Mouse (Mus musculus) CH12.LX (cell line): Measurements from ENCODE around the gene Fam222b. TPM values are rescaled to one million over a fixed set of nuclear protein-coding genes. Genes with fewer than 3 reads are reported as not detected.

Experiments used
- DNase-seq: peaks from one replicate; pipeline ENCODE4 v3.0.0-alpha.2; 2013; ENCODE audit errors: extremely low read depth
- H3K27ac ChIP-seq: 2 replicates; pipeline ENCODE4 v1.5.1; 2012; ENCODE audit warnings: low read depth, mild to moderate bottlenecking, control low read depth, moderate library complexity; ENCODE audit not compliant: insufficient read depth
- H3K27me3 ChIP-seq: replicated peaks from 2 replicates; pipeline ENCODE3; 2012; ENCODE audit warnings: inconsistent platforms
- H3K36me3 ChIP-seq, 2 experiments: replicated peaks in 1 of 2; 2 replicates each; pipeline versions ENCODE3 to v1.6.1; 2012; ENCODE audit warnings: inconsistent platforms in 1 of 2, low read length in 1 of 2, mild to moderate bottlenecking in 1 of 2, mixed read lengths in 1 of 2, moderate library complexity in 1 of 2; ENCODE audit not compliant: control insufficient read depth in 1 of 2, insufficient read depth in 1 of 2
- H3K4me1 ChIP-seq, 2 experiments: 2 replicates each; pipeline ENCODE4 v1.6.1; 2012; ENCODE audit warnings: inconsistent platforms in 1 of 2, moderate library complexity in 1 of 2; ENCODE audit not compliant: insufficient read depth in 2 of 2, control insufficient read depth in 1 of 2
- H3K4me2 ChIP-seq: 2 replicates; pipeline ENCODE4 v1.6.1; 2012; ENCODE audit warnings: low read depth, mild to moderate bottlenecking, control low read depth; ENCODE audit not compliant: poor library complexity, insufficient read depth, severe bottlenecking
- H3K4me3 ChIP-seq, 3 experiments: fragments of 150-350 bp in 1 of 3; sonication (generic) in 1 of 3; replicated peaks in 1 of 3; 2 replicates each; pipeline versions ENCODE3 to v1.5.1; 2011 to 2012; ENCODE audit warnings: low read depth in 2 of 3, low read length in 2 of 3, mild to moderate bottlenecking in 2 of 3, moderate library complexity in 2 of 3, control low read depth in 1 of 3, improper control_type of control experiment in 1 of 3, inconsistent platforms in 1 of 3, mixed read lengths in 1 of 3; ENCODE audit not compliant: poor library complexity in 1 of 3
- H3K79me2 ChIP-seq: replicated peaks from 2 replicates; pipeline ENCODE4 v1.6.1; 2012; ENCODE audit warnings: mild to moderate bottlenecking, moderate library complexity; ENCODE audit not compliant: control insufficient read depth, poor library complexity, insufficient read depth, severe bottlenecking; ENCODE audit errors: extremely low read depth
- H3K9ac ChIP-seq: 2 replicates; pipeline ENCODE4 v1.6.1; 2012; ENCODE audit warnings: low read depth, mild to moderate bottlenecking, control low read depth, moderate library complexity; ENCODE audit not compliant: insufficient read depth
- H3K9me3 ChIP-seq: replicated peaks from 2 replicates; pipeline ENCODE3; 2012; ENCODE audit warnings: low read length, inconsistent platforms, mixed read lengths
- BHLHE40 ChIP-seq: IDR thresholded peaks from 2 replicates; pipeline ENCODE4 v1.6.1; 2011; ENCODE audit warnings: mild to moderate bottlenecking, low read depth, low read length, improper control_type of control experiment
- CHD1 ChIP-seq: IDR thresholded peaks from 2 replicates; pipeline ENCODE4 v1.6.1; 2012; ENCODE audit warnings: low read depth, low read length, improper control_type of control experiment, inconsistent platforms
- CHD2 ChIP-seq: IDR thresholded peaks from 2 replicates; pipeline ENCODE4 v1.6.1; 2011; ENCODE audit warnings: low read length, improper control_type of control experiment
- CTCF ChIP-seq, 2 experiments: IDR thresholded peaks in 1 of 2; conservative IDR thresholded peaks in 1 of 2; 2 replicates each; pipeline ENCODE4 v1.5.1; 2011 to 2012; ENCODE audit warnings: low read depth in 2 of 2, low read length in 2 of 2, improper control_type of control experiment in 1 of 2, inconsistent platforms in 1 of 2, mild to moderate bottlenecking in 1 of 2, moderate library complexity in 1 of 2
- E2F4 ChIP-seq: IDR thresholded peaks from 2 replicates; pipeline ENCODE4 v1.6.1; 2011; ENCODE audit warnings: low read depth, low read length, improper control_type of control experiment; ENCODE audit not compliant: insufficient replicate concordance
- ELF1 ChIP-seq: IDR thresholded peaks from 2 replicates; pipeline ENCODE4 v1.6.1; 2014; ENCODE audit warnings: low read depth, mild to moderate bottlenecking, inconsistent platforms, low read length, improper control_type of control experiment
- EP300 ChIP-seq: IDR thresholded peaks from 2 replicates; pipeline ENCODE4 v1.6.1; 2011; ENCODE audit warnings: low read length, improper control_type of control experiment
- ETS1 ChIP-seq: conservative IDR thresholded peaks from 2 replicates; pipeline ENCODE4 v1.6.1; 2012; ENCODE audit warnings: low read depth, mild to moderate bottlenecking, inconsistent platforms, low read length, improper control_type of control experiment, moderate library complexity
- HCFC1 ChIP-seq: IDR thresholded peaks from 2 replicates; pipeline ENCODE4 v1.6.1; 2012; ENCODE audit warnings: low read depth, mild to moderate bottlenecking, inconsistent platforms, low read length, improper control_type of control experiment
- IRF4 ChIP-seq: IDR thresholded peaks from 2 replicates; pipeline ENCODE4 v1.6.1; 2014; ENCODE audit warnings: low read depth, mild to moderate bottlenecking, inconsistent platforms, low read length, improper control_type of control experiment
- JUN ChIP-seq: IDR thresholded peaks from 2 replicates; pipeline ENCODE4 v1.6.1; 2011; ENCODE audit warnings: low read depth, mild to moderate bottlenecking, low read length, improper control_type of control experiment, moderate library complexity; ENCODE audit not compliant: insufficient read depth
- JUND ChIP-seq: conservative IDR thresholded peaks from 2 replicates; pipeline ENCODE4 v1.6.1; 2011; ENCODE audit warnings: low read depth, low read length, improper control_type of control experiment
- MAZ ChIP-seq: IDR thresholded peaks from 2 replicates; pipeline ENCODE4 v1.6.1; 2012; ENCODE audit warnings: low read depth, mild to moderate bottlenecking, inconsistent platforms, low read length, improper control_type of control experiment, moderate library complexity
- MEF2A ChIP-seq: IDR thresholded peaks from 2 replicates; pipeline ENCODE4 v1.6.1; 2014; ENCODE audit warnings: low read depth, mild to moderate bottlenecking, inconsistent platforms, low read length, improper control_type of control experiment, borderline replicate concordance
- MXI1 ChIP-seq: IDR thresholded peaks from 2 replicates; pipeline ENCODE4 v1.6.1; 2011; ENCODE audit warnings: mild to moderate bottlenecking, low read depth, low read length, improper control_type of control experiment
- MYC ChIP-seq: IDR thresholded peaks from 2 replicates; pipeline ENCODE4 v1.6.1; 2011; ENCODE audit warnings: low read depth, mild to moderate bottlenecking, improper control_type of control experiment, low read length
- NRF1 ChIP-seq: IDR thresholded peaks from 2 replicates; pipeline ENCODE4 v1.6.1; 2014; ENCODE audit warnings: low read depth, mild to moderate bottlenecking, inconsistent platforms, low read length, improper control_type of control experiment, moderate library complexity
- POLR2AphosphoS2 ChIP-seq: IDR thresholded peaks from 2 replicates; pipeline ENCODE4 v1.6.1; 2011; ENCODE audit warnings: low read depth, low read length, improper control_type of control experiment
- RCOR1 ChIP-seq: conservative IDR thresholded peaks from 2 replicates; pipeline ENCODE4 v1.6.1; 2012; ENCODE audit warnings: low read depth, mild to moderate bottlenecking, inconsistent platforms, low read length, improper control_type of control experiment
- SIN3A ChIP-seq: IDR thresholded peaks from 2 replicates; pipeline ENCODE4 v1.6.1; 2012; ENCODE audit warnings: low read length, improper control_type of control experiment, inconsistent platforms
- SMC3 ChIP-seq: IDR thresholded peaks from 2 replicates; pipeline ENCODE4 v1.6.1; 2011; ENCODE audit warnings: low read depth, low read length, improper control_type of control experiment
- TBP ChIP-seq: conservative IDR thresholded peaks from 2 replicates; pipeline ENCODE4 v1.6.1; 2011; ENCODE audit warnings: low read depth, low read length, improper control_type of control experiment
- TCF12 ChIP-seq: IDR thresholded peaks from 2 replicates; pipeline ENCODE4 v1.6.1; 2014; ENCODE audit warnings: low read depth, mild to moderate bottlenecking, inconsistent platforms, low read length, improper control_type of control experiment
- UBTF ChIP-seq: IDR thresholded peaks from 2 replicates; pipeline ENCODE4 v1.6.1; 2012; ENCODE audit warnings: low read depth, mild to moderate bottlenecking, inconsistent platforms, low read length, improper control_type of control experiment, moderate library complexity
- USF2 ChIP-seq: conservative IDR thresholded peaks from 2 replicates; pipeline ENCODE4 v1.6.1; 2011; ENCODE audit warnings: low read depth, low read length, improper control_type of control experiment
- ZC3H11A ChIP-seq: IDR thresholded peaks from 2 replicates; pipeline ENCODE4 v1.6.1; 2012; ENCODE audit warnings: low read depth, mild to moderate bottlenecking, inconsistent platforms, low read length, improper control_type of control experiment
- ZMIZ1 ChIP-seq: IDR thresholded peaks from 2 replicates; pipeline ENCODE4 v1.6.1; 2012; ENCODE audit warnings: low read depth, mild to moderate bottlenecking, inconsistent platforms, low read length, improper control_type of control experiment
- dilution Hi-C: fragments of 300-500 bp; cut with MboI; formaldehyde crosslinking; loops from 2 replicates; pipeline ENCODE4 v1.14.3; 2020; ENCODE audit warnings: low sequenced_read_pairs; ENCODE audit not compliant: extremely low pct_unique_long_range_greater_than_20kb, extremely low pct_ligation_motif_present
- in situ Hi-C: fragments of 300-500 bp; cut with MboI; formaldehyde crosslinking; loops from 3 replicates; pipeline ENCODE4 v1.14.3; 2019; ENCODE audit warnings: low sequenced_read_pairs, low pct_ligation_motif_present, low pct_unique_long_range_greater_than_20kb, mixed read lengths
- polyA plus RNA-seq: library from polyadenylated mRNA; unstranded; fragments of >175 nt; gene quantifications from 2 replicates; pipeline ENCODE4 v1.2.1, GENCODE M21; 2012; ENCODE audit warnings: low read depth; ENCODE audit not compliant: insufficient read length
- total RNA-seq, 2 experiments: library from RNA; depleted of rRNA; stranded (reverse); fragments of 300-350 nt in 1 of 2; fragments of >200 nt in 1 of 2; gene quantifications; 2 replicates each; pipeline ENCODE4 v1.2.3; 2012 to 2014

The Fam222b gene
- total and polyA plus RNA-seq, 3 experiments, result 5.9 to 34.4 (median 8.7) TPM

DNA sequence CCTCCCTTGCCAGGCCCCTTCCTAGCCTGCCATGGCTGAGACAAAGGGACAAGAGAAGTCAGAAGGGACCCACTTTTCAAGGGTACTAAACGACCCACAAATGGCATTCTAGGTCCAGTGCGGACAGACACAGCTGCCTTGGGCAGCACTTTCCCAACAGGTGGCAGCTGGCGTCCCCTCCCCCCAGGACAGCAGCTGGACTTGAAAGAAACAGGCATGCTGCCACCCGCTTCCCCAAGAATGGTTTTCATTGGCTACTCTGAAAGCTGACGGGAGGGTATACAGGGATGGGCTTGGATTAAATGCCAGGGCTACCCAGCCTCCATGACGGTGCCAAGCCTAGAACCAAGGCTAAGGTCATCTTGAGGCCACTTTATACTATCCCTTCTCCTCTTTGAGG, 68.0 kb downstream of the Fam222b start:
- Histone ChIP-seq H3K4me3 (peak overlapping the region in 2 of 3 experiments; percentile 73 to 97), H3K4me2 (peak overlapping the region; percentile 79), H3K27ac (peak overlapping the region; percentile 91; the same call in 1 of the 2 replicates), H3K9ac (peak overlapping the region; percentile 68), H3K79me2 (peaks cover 33% of the 10 kb centered on the region), H3K9me3 (no peaks in the 10 kb centered on the region), H3K27me3 (no peaks in the 10 kb centered on the region), H3K4me1 (peaks cover 24 to 53% of the 10 kb centered on the region in 2 experiments), H3K36me3 (peaks cover 44 to 59% of the 10 kb centered on the region in 2 experiments)
- DNase-seq, result no peak
- in situ Hi-C loops, result no loop called here
- dilution Hi-C loops, result no loop called here
- TF ChIP-seq HCFC1, result no peak
- TF ChIP-seq SMC3, result no peak
- no peak for TF ChIP-seq MXI1
- TF ChIP-seq MEF2A, result no peak
- no peak for TF ChIP-seq E2F4
- no peak for TF ChIP-seq JUN
- TF ChIP-seq UBTF, result no peak
- no peak for TF ChIP-seq CTCF (conservative IDR thresholded peaks at IDR 0.05 in 1 of 2, IDR thresholded peaks at IDR 0.05 in 1 of 2; ENCODE audit: low read depth in 2 of 2, low read length in 2 of 2)
- TF ChIP-seq MYC, result no peak
- TF ChIP-seq POLR2AphosphoS2, result peak; percentile 12; the same call in 1 of the 2 replicates
- no peak for TF ChIP-seq CHD1
- 0 out of 2 replicates have a peak, but pooled peaks have one; percentile 12 for TF ChIP-seq EP300
- no peak for TF ChIP-seq MAZ
- peak; percentile 20; the same call in 1 of the 2 replicates for TF ChIP-seq CHD2
- TF ChIP-seq TCF12, result peak; percentile 74
- TF ChIP-seq ZC3H11A, result no peak
- TF ChIP-seq SIN3A, result no peak

DNA sequence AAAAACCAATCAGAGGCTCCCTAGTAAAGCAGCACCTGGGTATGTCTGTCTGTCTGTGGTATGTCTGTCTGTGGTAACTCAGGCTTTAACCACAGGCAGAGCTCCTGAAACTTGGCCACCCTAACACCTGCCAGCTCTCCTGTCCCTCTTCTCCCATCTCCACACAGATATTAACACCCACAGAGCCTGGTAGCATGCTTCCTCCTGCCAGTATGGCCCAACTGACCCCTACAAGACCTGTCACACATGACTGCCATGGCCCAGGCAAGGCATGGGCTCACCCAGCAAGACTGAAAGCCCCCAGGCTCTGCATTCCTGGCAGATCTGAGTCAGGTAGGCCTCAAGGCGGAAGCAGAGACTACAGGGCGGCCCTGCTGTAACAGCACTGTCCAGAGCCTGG, 68.6 kb downstream of the Fam222b start:
- Histone ChIP-seq H3K9me3 (no peaks in the 10 kb centered on the region), H3K36me3 (peaks cover 38 to 58% of the 10 kb centered on the region in 2 experiments), H3K4me1 (peaks cover 24 to 58% of the 10 kb centered on the region in 2 experiments), H3K27me3 (no peaks in the 10 kb centered on the region), H3K27ac (peak overlapping the region; percentile 91), H3K9ac (peak overlapping the region; percentile 68), H3K79me2 (peaks cover 33% of the 10 kb centered on the region), H3K4me3 (peak overlapping the region; percentile 73 to 97 (median 96)), H3K4me2 (peak overlapping the region; percentile 79)
- in situ Hi-C loops, result no loop called here
- dilution Hi-C loops, result no loop called here
- TF ChIP-seq E2F4, result no peak
- TF ChIP-seq MYC, result no peak
- 0 out of 2 replicates have a peak, but pooled peaks have one; percentile 21 for TF ChIP-seq BHLHE40
- TF ChIP-seq NRF1, result no peak
- peak; percentile 19 for TF ChIP-seq ETS1
- peak; percentile 66 for TF ChIP-seq SIN3A
- no peak for TF ChIP-seq ZC3H11A
- TF ChIP-seq USF2, result no peak
- TF ChIP-seq RCOR1, result peak; percentile 13; the same call in 1 of the 2 replicates
- no peak for TF ChIP-seq CHD1
- TF ChIP-seq POLR2AphosphoS2, result peak; percentile 17; the same call in 1 of the 2 replicates
- peak; percentile 71; the same call in 1 of the 2 replicates for TF ChIP-seq IRF4
- TF ChIP-seq EP300, result peak; percentile 67; the same call in 1 of the 2 replicates
- 0 out of 2 replicates have a peak, but pooled peaks have one; percentile 18 for TF ChIP-seq UBTF
- no peak; the same call in 1 of the 2 replicates for TF ChIP-seq MEF2A
- peak; percentile 21; the same call in 1 of the 2 replicates for TF ChIP-seq ZMIZ1
- TF ChIP-seq TBP, result 0 out of 2 replicates have a peak, but pooled peaks have one; percentile 33
- TF ChIP-seq MXI1, result peak; percentile 37; the same call in 1 of the 2 replicates
- peak; percentile 50; the same call in 1 of the 2 replicates for TF ChIP-seq TCF12
- TF ChIP-seq JUND, result no peak
- peak; percentile 80 for TF ChIP-seq ELF1
- peak; percentile 72 for DNase-seq
